Mouse (Mus musculus): ENCODE results near the gene Slc6a21. TPM values are rescaled to one million over a fixed set of nuclear protein-coding genes. Genes with fewer than 3 reads are reported as not detected.

Slc6a21 gene
- total and polyA plus RNA-seq, 2 experiments = 0.18 TPM; not detected in 1

DNA sequence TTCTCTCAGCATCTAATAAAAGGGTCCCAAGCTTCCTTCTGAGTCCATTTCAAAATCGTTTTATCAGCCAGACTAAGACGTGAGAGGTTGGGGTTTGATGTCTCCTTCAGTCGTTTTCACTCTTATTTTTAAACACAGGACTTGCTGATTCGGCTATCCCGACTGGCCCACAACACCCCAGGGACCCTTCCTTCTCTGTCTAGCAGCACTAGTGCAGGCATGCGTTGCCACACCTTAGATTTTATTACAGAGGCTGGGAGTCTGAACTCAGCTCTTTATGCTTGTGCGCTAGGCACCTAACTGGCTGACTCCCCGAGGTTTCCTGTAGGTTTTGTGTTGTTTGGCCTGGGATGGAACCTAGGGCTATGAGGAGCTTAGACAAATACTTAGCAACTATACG is 36.2 kb downstream of the Slc6a21 start:
- Histone ChIP-seq H3K27ac (replicated peaks; ENCODE audit: insufficient read depth, low read depth, low read length) (no peak overlapping the region), H3K36me3 (ENCODE audit: control insufficient read depth, insufficient read depth, low read length) (no peaks in the 10 kb centered on the region), H3K79me2 (ENCODE audit: control insufficient read depth, insufficient read depth, low read length) (no peaks in the 10 kb centered on the region), H3K27me3 (ENCODE audit: control insufficient read depth, insufficient read depth, low read length) (no peaks in the 10 kb centered on the region), H3K4me1 (ENCODE audit: control insufficient read depth, insufficient read depth, low read length) (no peaks in the 10 kb centered on the region), H3K9ac (ENCODE audit: low read depth, low read length) (no peak overlapping the region), H3K4me3 (ENCODE audit: insufficient read depth, low read depth, low read length) (no peak overlapping the region)
- WGBS = 73% methylated on average over 9 of the region's 9 CpGs
- DNase-seq (ENCODE audit: extremely low read depth, low read depth, low spot score) = no peak
- no peak for TF ChIP-seq CTCF (IDR thresholded peaks at IDR 0.05; ENCODE audit: low read depth, low read length)
- TF ChIP-seq POLR2A (IDR thresholded peaks at IDR 0.05; ENCODE audit: extremely low read depth, insufficient read depth, low read length) = no peak

- H3K9ac ChIP-seq (ENCODE audit: low read depth, low read length) = no peak overlapping the region
- no peak overlapping the region for H3K27ac ChIP-seq (replicated peaks; ENCODE audit: insufficient read depth, low read depth, low read length)
- no peaks in the 10 kb centered on the region for H3K79me2 ChIP-seq (ENCODE audit: control insufficient read depth, insufficient read depth, low read length)
- no peaks in the 10 kb centered on the region for H3K36me3 ChIP-seq (ENCODE audit: control insufficient read depth, insufficient read depth, low read length)
- H3K4me1 ChIP-seq (ENCODE audit: control insufficient read depth, insufficient read depth, low read length) = no peaks in the 10 kb centered on the region
- 91% methylated on average over 10 of the region's 10 CpGs for WGBS
- no peak for TF ChIP-seq CTCF (IDR thresholded peaks at IDR 0.05; ENCODE audit: low read depth, low read length)
- no peak overlapping the region for H3K4me3 ChIP-seq (ENCODE audit: insufficient read depth, low read depth, low read length)
- DNase-seq (ENCODE audit: extremely low read depth, low read depth, low spot score) = no peak
- H3K27me3 ChIP-seq (ENCODE audit: control insufficient read depth, insufficient read depth, low read length) = no peaks in the 10 kb centered on the region
These were observed 37.9 kb downstream of the Slc6a21 start for GRCm38 (mm10) chr7:45315182-45315701.

DNA sequence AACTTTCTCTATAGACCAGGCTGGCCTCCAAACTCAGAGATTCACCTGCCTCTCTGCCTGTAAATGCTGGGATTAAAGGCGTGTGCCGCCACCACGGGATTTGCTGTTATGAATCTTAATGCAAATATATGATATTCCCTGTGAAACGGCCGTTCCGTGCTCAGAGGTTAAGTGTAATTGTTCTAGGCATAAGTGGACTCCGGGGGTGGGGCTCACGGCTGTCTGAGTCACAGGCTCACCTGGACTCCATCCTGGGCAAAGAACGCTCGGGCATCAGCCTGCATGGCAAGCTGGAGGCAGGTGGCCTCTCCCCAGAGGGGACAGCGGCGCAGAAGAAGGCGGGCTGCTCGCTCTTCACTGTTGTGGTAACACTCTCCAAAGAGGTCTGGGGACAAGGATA is 39.2 kb downstream of the Slc6a21 start:
- no peaks in the 10 kb centered on the region for H3K36me3 ChIP-seq (ENCODE audit: control insufficient read depth, insufficient read depth, low read length)
- H3K27ac ChIP-seq (replicated peaks; ENCODE audit: insufficient read depth, low read depth, low read length) = no peak overlapping the region
- no peak overlapping the region for H3K4me3 ChIP-seq (ENCODE audit: insufficient read depth, low read depth, low read length)
- WGBS = 93% methylated on average over 14 of the region's 14 CpGs
- no peaks in the 10 kb centered on the region for H3K4me1 ChIP-seq (ENCODE audit: control insufficient read depth, insufficient read depth, low read length)
- no peak for DNase-seq (ENCODE audit: extremely low read depth, low read depth, low spot score)
- no peaks in the 10 kb centered on the region for H3K27me3 ChIP-seq (ENCODE audit: control insufficient read depth, insufficient read depth, low read length)
- no peak for TF ChIP-seq POLR2A (IDR thresholded peaks at IDR 0.05; ENCODE audit: extremely low read depth, insufficient read depth, low read length)
- TF ChIP-seq CTCF (IDR thresholded peaks at IDR 0.05; ENCODE audit: low read depth, low read length) = no peak
- no peak overlapping the region for H3K9ac ChIP-seq (ENCODE audit: low read depth, low read length)
- no peaks in the 10 kb centered on the region for H3K79me2 ChIP-seq (ENCODE audit: control insufficient read depth, insufficient read depth, low read length)

DNA sequence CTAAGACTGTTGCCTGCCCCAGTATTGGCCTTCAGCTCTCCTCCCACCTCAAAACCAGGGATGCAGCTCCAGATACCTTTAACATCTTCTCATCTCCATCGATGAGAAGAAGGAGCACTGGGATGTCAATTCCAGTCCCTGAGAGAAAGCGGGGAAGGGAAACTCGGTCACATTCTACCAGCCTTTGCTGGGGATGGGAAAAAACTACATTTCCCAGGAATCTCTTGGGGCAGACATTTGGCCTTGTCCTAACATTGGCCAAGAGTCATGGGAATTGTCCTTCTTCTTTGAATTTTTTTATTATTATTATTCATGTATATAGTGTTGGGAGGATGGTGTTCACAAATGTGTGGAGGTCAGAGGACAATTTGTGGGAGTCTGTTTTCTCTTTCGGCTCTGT is 44.9 kb downstream of the Slc6a21 start:
- Histone ChIP-seq H3K27me3 (ENCODE audit: control insufficient read depth, insufficient read depth, low read length) (no peaks in the 10 kb centered on the region), H3K9ac (ENCODE audit: low read depth, low read length) (no peak overlapping the region), H3K4me1 (ENCODE audit: control insufficient read depth, insufficient read depth, low read length) (no peaks in the 10 kb centered on the region), H3K4me3 (ENCODE audit: insufficient read depth, low read depth, low read length) (no peak overlapping the region), H3K36me3 (ENCODE audit: control insufficient read depth, insufficient read depth, low read length) (no peaks in the 10 kb centered on the region), H3K79me2 (ENCODE audit: control insufficient read depth, insufficient read depth, low read length) (no peaks in the 10 kb centered on the region), H3K27ac (replicated peaks; ENCODE audit: insufficient read depth, low read depth, low read length) (no peak overlapping the region)
- no peak for TF ChIP-seq POLR2A (IDR thresholded peaks at IDR 0.05; ENCODE audit: extremely low read depth, insufficient read depth, low read length)
- no peak for TF ChIP-seq CTCF (IDR thresholded peaks at IDR 0.05; ENCODE audit: low read depth, low read length)
- DNase-seq (ENCODE audit: extremely low read depth, low read depth, low spot score) = no peak
- 92% methylated on average over 4 of the region's 4 CpGs for WGBS

GRCm38 (mm10) chr7:45323069-45323468 is 45.8 kb downstream of the Slc6a21 start:
- H3K4me3 ChIP-seq (ENCODE audit: insufficient read depth, low read depth, low read length) = no peak overlapping the region
- no peak overlapping the region for H3K27ac ChIP-seq (replicated peaks; ENCODE audit: insufficient read depth, low read depth, low read length)
- no peaks in the 10 kb centered on the region for H3K27me3 ChIP-seq (ENCODE audit: control insufficient read depth, insufficient read depth, low read length)
- H3K4me1 ChIP-seq (ENCODE audit: control insufficient read depth, insufficient read depth, low read length) = no peaks in the 10 kb centered on the region
- no peak for DNase-seq (ENCODE audit: extremely low read depth, low read depth, low spot score)
- H3K9ac ChIP-seq (ENCODE audit: low read depth, low read length) = no peak overlapping the region
- TF ChIP-seq CTCF (IDR thresholded peaks at IDR 0.05; ENCODE audit: low read depth, low read length) (no peak), POLR2A (IDR thresholded peaks at IDR 0.05; ENCODE audit: extremely low read depth, insufficient read depth, low read length) (no peak)
- WGBS = 81% methylated on average over 5 of the region's 5 CpGs
- no peaks in the 10 kb centered on the region for H3K36me3 ChIP-seq (ENCODE audit: control insufficient read depth, insufficient read depth, low read length)
- no peaks in the 10 kb centered on the region for H3K79me2 ChIP-seq (ENCODE audit: control insufficient read depth, insufficient read depth, low read length)

DNA sequence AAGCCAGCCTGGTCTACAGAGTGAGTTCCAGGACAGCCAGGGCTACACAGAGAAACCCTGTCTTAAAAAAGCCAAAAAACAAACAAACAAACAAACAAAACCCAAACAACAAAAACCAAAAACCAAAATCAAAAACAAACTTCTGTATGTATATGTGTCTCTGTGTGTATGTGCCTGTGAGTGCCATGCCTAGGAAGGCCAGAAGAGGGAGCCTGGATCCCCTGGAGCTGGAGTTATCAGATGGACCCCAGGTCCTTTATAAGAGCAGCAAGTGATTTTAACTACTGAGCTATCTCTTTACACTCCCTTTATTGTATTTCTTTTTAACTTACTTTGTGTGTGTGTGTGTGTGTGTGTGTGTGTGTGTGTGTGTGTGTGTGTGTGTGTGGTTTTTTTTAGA is 48.5 kb downstream of the Slc6a21 start:
- H3K4me1 ChIP-seq (ENCODE audit: control insufficient read depth, insufficient read depth, low read length) = no peaks in the 10 kb centered on the region
- H3K4me3 ChIP-seq (ENCODE audit: insufficient read depth, low read depth, low read length) = no peak overlapping the region
- no peak for TF ChIP-seq POLR2A (IDR thresholded peaks at IDR 0.05; ENCODE audit: extremely low read depth, insufficient read depth, low read length)
- no peak for TF ChIP-seq CTCF (IDR thresholded peaks at IDR 0.05; ENCODE audit: low read depth, low read length)
- no peak overlapping the region for H3K9ac ChIP-seq (ENCODE audit: low read depth, low read length)
- DNase-seq (ENCODE audit: extremely low read depth, low read depth, low spot score) = no peak
- H3K27me3 ChIP-seq (ENCODE audit: control insufficient read depth, insufficient read depth, low read length) = no peaks in the 10 kb centered on the region
- no peaks in the 10 kb centered on the region for H3K79me2 ChIP-seq (ENCODE audit: control insufficient read depth, insufficient read depth, low read length)
- no peaks in the 10 kb centered on the region for H3K36me3 ChIP-seq (ENCODE audit: control insufficient read depth, insufficient read depth, low read length)
- no peak overlapping the region for H3K27ac ChIP-seq (replicated peaks; ENCODE audit: insufficient read depth, low read depth, low read length)
